Mouse (Mus musculus) spleen, adult 2 months (tissue): ENCODE measurements around the gene Nkx2-5.

Experiments
- CTCF ChIP-seq: fragments of 200-500 bp; IDR thresholded peaks from 2 replicates; pipeline ENCODE4 v1.5.1; 2011; ENCODE audit warnings: mild to moderate bottlenecking, inconsistent platforms; ENCODE audit not compliant: insufficient read depth, insufficient read length, insufficient replicate concordance; ENCODE audit errors: extremely low read depth
- POLR2A ChIP-seq: fragments of 200-500 bp; IDR thresholded peaks from 2 replicates; pipeline ENCODE4 v1.6.1; 2011; ENCODE audit warnings: low read depth, low read length, inconsistent platforms

DNA sequence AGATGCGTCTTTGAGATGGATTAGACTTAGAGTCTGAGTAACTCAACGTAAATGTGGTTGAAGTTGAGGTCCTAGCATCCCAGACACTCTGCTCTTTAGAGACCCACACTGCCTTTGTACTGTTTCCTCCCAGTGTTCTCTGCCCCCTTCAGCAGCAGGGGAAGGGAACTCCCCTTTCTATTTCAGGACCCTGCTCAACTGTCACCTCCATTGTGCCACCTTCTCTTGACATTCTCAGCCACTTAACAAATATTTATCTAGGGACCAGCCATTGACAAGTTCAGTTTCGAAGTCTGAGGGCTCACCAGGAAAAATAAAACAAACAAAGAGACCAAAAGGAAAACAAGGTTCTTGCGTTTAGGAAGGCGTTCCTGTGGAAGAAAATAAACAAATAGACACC lies 19.5 kb upstream of the Nkx2-5 start:
- no peak for TF ChIP-seq POLR2A
- no peak for TF ChIP-seq CTCF
